Mouse (Mus musculus): Measurements from ENCODE around the gene Pfkm. TPM values are rescaled to one million over a fixed set of nuclear protein-coding genes. Genes with fewer than 3 reads are reported as not detected.

Gene Pfkm
- total and polyA plus RNA-seq, 3 experiments: 23.5 to 37.9 (median 29.6) TPM

- Histone ChIP-seq H3K36me3 (replicated peaks in 1 of 2; ENCODE audit: control insufficient read depth in 1 of 2, insufficient read depth in 1 of 2, low read length in 1 of 2) (peaks cover 66 to 93% of the 10 kb centered on the region in 2 experiments), H3K27ac (ENCODE audit: insufficient read depth, low read depth) (no peak overlapping the region), H3K79me2 (replicated peaks; ENCODE audit: control insufficient read depth, extremely low read depth, insufficient read depth, poor library complexity, severe bottlenecking) (no peaks in the 10 kb centered on the region), H3K9ac (ENCODE audit: insufficient read depth, low read depth) (no peak overlapping the region), H3K4me2 (ENCODE audit: insufficient read depth, low read depth, poor library complexity, severe bottlenecking) (no peak overlapping the region), H3K4me1 (ENCODE audit: control insufficient read depth in 1 of 2, insufficient read depth in 2 of 2) (peaks cover 0 to 3% of the 10 kb centered on the region in 2 experiments; a peak in 1 of 4 replicates), H3K27me3 (replicated peaks) (no peaks in the 10 kb centered on the region), H3K9me3 (replicated peaks; ENCODE audit: low read length) (no peaks in the 10 kb centered on the region), H3K4me3 (replicated peaks in 1 of 3; ENCODE audit: low read depth in 2 of 3, low read length in 2 of 3, poor library complexity in 1 of 3) (no peak overlapping the region)
- dilution Hi-C loops (cut with MboI; ENCODE audit: extremely low pct_ligation_motif_present, extremely low pct_unique_long_range_greater_than_20kb, low sequenced_read_pairs) (no loop called here), in situ Hi-C loops (cut with MboI; ENCODE audit: low pct_ligation_motif_present, low pct_unique_long_range_greater_than_20kb, low sequenced_read_pairs) (no loop called here)
- no peak for DNase-seq (ENCODE audit: extremely low read depth)
- no peak for TF ChIP-seq MEF2A (IDR thresholded peaks at IDR 0.05; ENCODE audit: borderline replicate concordance, low read depth, low read length)
- TF ChIP-seq MAX (IDR thresholded peaks at IDR 0.05; ENCODE audit: low read length): no peak
- TF ChIP-seq SMC3 (IDR thresholded peaks at IDR 0.05; ENCODE audit: low read depth, low read length): no peak
- no peak for TF ChIP-seq PAX5 (IDR thresholded peaks at IDR 0.05; ENCODE audit: low read length)
- no peak for TF ChIP-seq ETS1 (conservative IDR thresholded peaks at IDR 0.05; ENCODE audit: low read depth, low read length)
- TF ChIP-seq KAT2A (IDR thresholded peaks at IDR 0.05; ENCODE audit: insufficient replicate concordance, low read length): no peak
- TF ChIP-seq RAD21 (IDR thresholded peaks at IDR 0.05; ENCODE audit: low read depth, low read length): no peak
- no peak for TF ChIP-seq CTCF (conservative IDR thresholded peaks at IDR 0.05 in 1 of 2, IDR thresholded peaks at IDR 0.05 in 1 of 2; ENCODE audit: low read depth in 2 of 2, low read length in 2 of 2)
- no peak for TF ChIP-seq USF1 (IDR thresholded peaks at IDR 0.05; ENCODE audit: low read depth, low read length)
- TF ChIP-seq MAFK (IDR thresholded peaks at IDR 0.05; ENCODE audit: insufficient replicate concordance, low read length): no peak
These were observed 44.5 kb downstream of the Pfkm start for GRCm38 (mm10) chr15:98136871-98137270.

- Histone ChIP-seq H3K4me1 (ENCODE audit: control insufficient read depth in 1 of 2, insufficient read depth in 2 of 2) (peaks cover 0 to 11% of the 10 kb centered on the region in 2 experiments; a peak in 2 of 4 replicates), H3K27ac (ENCODE audit: insufficient read depth, low read depth) (no peak overlapping the region), H3K9me3 (replicated peaks; ENCODE audit: low read length) (no peaks in the 10 kb centered on the region), H3K79me2 (replicated peaks; ENCODE audit: control insufficient read depth, extremely low read depth, insufficient read depth, poor library complexity, severe bottlenecking) (peaks cover 11% of the 10 kb centered on the region), H3K27me3 (replicated peaks) (no peaks in the 10 kb centered on the region), H3K9ac (ENCODE audit: insufficient read depth, low read depth) (no peak overlapping the region), H3K36me3 (replicated peaks in 1 of 2; ENCODE audit: control insufficient read depth in 1 of 2, insufficient read depth in 1 of 2, low read length in 1 of 2) (peaks cover 56 to 78% of the 10 kb centered on the region in 2 experiments), H3K4me2 (ENCODE audit: insufficient read depth, low read depth, poor library complexity, severe bottlenecking) (no peak overlapping the region), H3K4me3 (replicated peaks in 1 of 3; ENCODE audit: low read depth in 2 of 3, low read length in 2 of 3, poor library complexity in 1 of 3) (no peak overlapping the region)
- in situ Hi-C loops (cut with MboI; ENCODE audit: low pct_ligation_motif_present, low pct_unique_long_range_greater_than_20kb, low sequenced_read_pairs): no loop called here
- TF ChIP-seq JUND (conservative IDR thresholded peaks at IDR 0.05; ENCODE audit: low read depth, low read length) (no peak), MEF2A (IDR thresholded peaks at IDR 0.05; ENCODE audit: borderline replicate concordance, low read depth, low read length) (no peak), BHLHE40 (IDR thresholded peaks at IDR 0.05; ENCODE audit: low read depth, low read length) (no peak), PAX5 (IDR thresholded peaks at IDR 0.05; ENCODE audit: low read length) (no peak), ZMIZ1 (IDR thresholded peaks at IDR 0.05; ENCODE audit: low read depth, low read length) (no peak)
- DNase-seq (ENCODE audit: extremely low read depth): peak; percentile 63
- dilution Hi-C loops (cut with MboI; ENCODE audit: extremely low pct_ligation_motif_present, extremely low pct_unique_long_range_greater_than_20kb, low sequenced_read_pairs): no loop called here
These were observed 47.4 kb downstream of the Pfkm start for GRCm38 (mm10) chr15:98139763-98140162.

- DNase-seq (ENCODE audit: extremely low read depth): no peak
- Histone ChIP-seq H3K4me1 (ENCODE audit: control insufficient read depth in 1 of 2, insufficient read depth in 2 of 2) (peaks cover 0 to 12% of the 10 kb centered on the region in 2 experiments; a peak in 2 of 4 replicates), H3K4me3 (replicated peaks in 1 of 3; ENCODE audit: low read depth in 2 of 3, low read length in 2 of 3, poor library complexity in 1 of 3) (no peak overlapping the region), H3K27me3 (replicated peaks) (no peaks in the 10 kb centered on the region), H3K36me3 (replicated peaks in 1 of 2; ENCODE audit: control insufficient read depth in 1 of 2, insufficient read depth in 1 of 2, low read length in 1 of 2) (peaks cover 46 to 67% of the 10 kb centered on the region in 2 experiments), H3K27ac (ENCODE audit: insufficient read depth, low read depth) (no peak overlapping the region), H3K79me2 (replicated peaks; ENCODE audit: control insufficient read depth, extremely low read depth, insufficient read depth, poor library complexity, severe bottlenecking) (peaks cover 17% of the 10 kb centered on the region), H3K9me3 (replicated peaks; ENCODE audit: low read length) (no peaks in the 10 kb centered on the region), H3K4me2 (ENCODE audit: insufficient read depth, low read depth, poor library complexity, severe bottlenecking) (no peak overlapping the region), H3K9ac (ENCODE audit: insufficient read depth, low read depth) (no peak overlapping the region)
- TF ChIP-seq CHD2 (IDR thresholded peaks at IDR 0.05; ENCODE audit: low read length): no peak
- no peak for TF ChIP-seq BHLHE40 (IDR thresholded peaks at IDR 0.05; ENCODE audit: low read depth, low read length)
- in situ Hi-C loops (cut with MboI; ENCODE audit: low pct_ligation_motif_present, low pct_unique_long_range_greater_than_20kb, low sequenced_read_pairs): no loop called here
- dilution Hi-C loops (cut with MboI; ENCODE audit: extremely low pct_ligation_motif_present, extremely low pct_unique_long_range_greater_than_20kb, low sequenced_read_pairs): no loop called here
These were observed 48.4 kb downstream of the Pfkm start for GRCm38 (mm10) chr15:98140809-98141208.

Measured in CH12.LX (cell line).